Mouse (Mus musculus) intestine, embryonic 16.5 days (tissue): ENCODE data around the gene Zc3h12b. TPM values are rescaled to one million over a fixed set of nuclear protein-coding genes. Genes with fewer than 3 reads are reported as not detected.

Source experiments
- ATAC-seq: fragments of 200-750 bp; cut with Nextera tagmentation; 2 replicates; pipeline ENCODE4 v1.8.0; 2017; ENCODE audit warnings: moderate TSS enrichment, moderate library complexity
- H3K27ac ChIP-seq: fragments of 300-500 bp; sonication (generic); 2 replicates; pipeline ENCODE4 v1.5.1; 2014; ENCODE audit warnings: mild to moderate bottlenecking, low read length
- H3K27me3 ChIP-seq: fragments of 300-500 bp; sonication (generic); replicated peaks from 2 replicates; pipeline ENCODE4 v1.6.1; 2014; ENCODE audit warnings: low read length, control low read depth, mixed read lengths; ENCODE audit not compliant: control insufficient read depth, insufficient read depth
- H3K36me3 ChIP-seq: fragments of 300-500 bp; sonication (generic); 2 replicates; pipeline ENCODE4 v1.6.1; 2014; ENCODE audit warnings: low read length, control low read depth; ENCODE audit not compliant: control insufficient read depth, insufficient read depth
- H3K4me1 ChIP-seq: fragments of 300-500 bp; sonication (generic); 2 replicates; pipeline ENCODE4 v1.6.1; 2014; ENCODE audit warnings: low read length, control low read depth, mixed read lengths; ENCODE audit not compliant: control insufficient read depth, insufficient read depth
- H3K4me2 ChIP-seq: fragments of 300-500 bp; sonication (generic); 2 replicates; pipeline ENCODE4 v1.6.1; 2014; ENCODE audit warnings: low read depth, low read length, control low read depth
- H3K4me3 ChIP-seq: fragments of 300-500 bp; sonication (generic); 2 replicates; pipeline ENCODE4 v1.5.1; 2014; ENCODE audit warnings: mild to moderate bottlenecking, low read length
- H3K9ac ChIP-seq: fragments of 300-500 bp; sonication (generic); 2 replicates; pipeline ENCODE4 v1.6.1; 2014; ENCODE audit warnings: low read depth, low read length
- H3K9me3 ChIP-seq: fragments of 300-500 bp; sonication (generic); 2 replicates; pipeline ENCODE4 v1.6.1; 2016; ENCODE audit warnings: low read length, control low read depth; ENCODE audit not compliant: control insufficient read depth
- WGBS: fragments of 180-500 bp; shearing (Covaris S2); extraction: QIAGEN DNeasy Blood & Tissue Kit; methylation state at CpG from one replicate; pipeline ENCODE4 v1.1.7; 2014; 5-methylcytosine and 5-hydroxymethylcytosine counted together
- polyA plus RNA-seq: library from polyadenylated mRNA; unstranded; fragments of >200 nt; fragmentation: Nextera tagmentation; extraction: Ambion mirVana; gene quantifications from 2 replicates; pipeline ENCODE4 v1.2.1, GENCODE M21; 2015

Gene Zc3h12b
- polyA plus RNA-seq, 1 experiment from 2014 or later = 1.3 TPM

DNA sequence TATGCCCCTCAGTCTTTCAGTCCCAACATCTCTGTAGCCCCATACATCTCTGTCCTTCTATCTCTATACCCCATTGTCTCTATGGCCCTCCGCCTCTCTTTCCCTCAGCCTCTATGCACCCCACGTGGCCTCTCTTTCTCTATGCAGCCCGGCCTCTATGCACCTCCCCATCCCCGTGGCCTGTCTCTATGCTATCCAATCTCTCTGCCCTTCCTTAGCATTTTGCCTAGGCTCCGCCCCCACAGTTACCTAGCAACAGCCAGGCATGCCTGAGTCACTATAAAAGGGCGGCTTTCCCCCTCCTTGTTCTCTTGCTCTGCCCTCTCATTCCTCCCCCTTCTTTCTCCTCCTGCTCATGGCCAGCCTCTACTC is 257.1 kb downstream of the Zc3h12b start:
- Histone ChIP-seq H3K9me3 (no peaks in the 10 kb centered on the region), H3K4me1 (no peaks in the 10 kb centered on the region), H3K27ac (peak overlapping the region; percentile 65; the same call in 1 of the 2 replicates), H3K4me2 (peak overlapping the region; percentile 57), H3K9ac (peak overlapping the region; percentile 68), H3K4me3 (peak overlapping the region; percentile 48), H3K36me3 (no peaks in the 10 kb centered on the region), H3K27me3 (no peaks in the 10 kb centered on the region)
- 25% methylated on average over 6 of the region's 6 CpGs for WGBS
- peak; percentile 88 for ATAC-seq

GRCm38 (mm10) chrX:95969116-95969515 is 257.6 kb downstream of the Zc3h12b start:
- ATAC-seq = no peak; the same call in 1 of the 2 replicates
- H3K4me3 ChIP-seq = no peak overlapping the region
- WGBS = 42% methylated on average over 6 of the region's 6 CpGs
- H3K27me3 ChIP-seq = no peaks in the 10 kb centered on the region
- H3K4me1 ChIP-seq = no peaks in the 10 kb centered on the region
- no peak overlapping the region for H3K4me2 ChIP-seq
- no peak overlapping the region for H3K9ac ChIP-seq
- no peaks in the 10 kb centered on the region for H3K9me3 ChIP-seq
- H3K27ac ChIP-seq = no peak overlapping the region
- H3K36me3 ChIP-seq = no peaks in the 10 kb centered on the region

GRCm38 (mm10) chrX:95969936-95970335 is 258.5 kb downstream of the Zc3h12b start:
- Histone ChIP-seq H3K4me2 (no peak overlapping the region), H3K36me3 (no peaks in the 10 kb centered on the region), H3K27ac (peak overlapping the region; percentile 41), H3K9me3 (no peaks in the 10 kb centered on the region), H3K4me1 (no peaks in the 10 kb centered on the region), H3K4me3 (no peak overlapping the region), H3K27me3 (no peaks in the 10 kb centered on the region), H3K9ac (no peak overlapping the region)
- 60% methylated on average over 8 of the region's 9 CpGs for WGBS
- ATAC-seq = peak; percentile 66

Other genes with a start within 250 kb of the Zc3h12b start
- gene Asb12, start 153.7 kb upstream of the Zc3h12b start, polyA plus RNA-seq = 0.13 TPM in 1 of 2 replicates, not detected in the other
- gene Pfn5, start 153.6 kb upstream of the Zc3h12b start, polyA plus RNA-seq = not detected in 2 replicates
- 12.1 and 13.1 TPM in 2 replicates for gene Zc4h2, start 53.2 kb upstream of the Zc3h12b start, polyA plus RNA-seq
- gene Las1l, start 245.3 kb downstream of the Zc3h12b start, polyA plus RNA-seq = 62.7 and 65.6 TPM in 2 replicates